Mouse (Mus musculus): Measurements from ENCODE around the gene Hnf1b. TPM values are rescaled to one million over a fixed set of nuclear protein-coding genes. Genes with fewer than 3 reads are reported as not detected.

The Hnf1b gene
- total RNA-seq, 4 experiments from 2014 or later = not detected

DNA sequence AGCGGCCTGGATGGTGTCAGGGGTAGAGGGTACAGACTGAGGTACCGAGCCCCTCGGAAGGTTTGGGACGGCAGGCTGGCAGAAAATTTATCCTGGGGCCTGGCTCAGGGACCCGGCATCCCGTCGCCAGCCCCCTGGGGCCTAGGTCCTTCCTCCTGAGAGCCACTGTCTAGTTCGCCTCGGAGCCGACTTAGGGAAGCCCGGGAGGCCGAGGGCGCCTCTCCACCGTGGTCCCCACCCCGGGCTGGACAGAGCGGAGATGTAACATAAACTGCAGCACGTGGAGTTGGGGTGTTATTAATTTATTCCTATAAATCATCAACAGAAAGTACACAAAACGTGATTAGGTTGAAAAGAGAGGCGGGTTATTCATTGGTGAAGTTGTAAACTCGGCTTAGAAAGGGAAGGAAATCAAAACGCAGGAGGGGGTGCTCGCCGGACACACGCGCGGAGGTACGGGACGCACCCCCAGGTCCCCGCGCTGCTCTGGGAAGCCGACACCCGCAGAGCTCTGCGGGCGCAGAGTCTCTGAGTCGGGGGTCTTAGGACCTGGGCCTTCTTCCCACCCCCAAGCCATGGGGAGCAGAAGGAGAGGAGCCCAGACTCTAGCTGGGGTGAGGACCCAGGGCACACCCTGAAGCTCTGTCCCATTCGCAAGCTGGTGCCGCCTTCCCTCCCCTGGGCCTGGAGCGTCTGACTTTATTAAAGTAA, 2.8 kb downstream of the Hnf1b start:
- DNase-seq (ENCODE audit: low spot score in 2 of 2) = no peak

DNA sequence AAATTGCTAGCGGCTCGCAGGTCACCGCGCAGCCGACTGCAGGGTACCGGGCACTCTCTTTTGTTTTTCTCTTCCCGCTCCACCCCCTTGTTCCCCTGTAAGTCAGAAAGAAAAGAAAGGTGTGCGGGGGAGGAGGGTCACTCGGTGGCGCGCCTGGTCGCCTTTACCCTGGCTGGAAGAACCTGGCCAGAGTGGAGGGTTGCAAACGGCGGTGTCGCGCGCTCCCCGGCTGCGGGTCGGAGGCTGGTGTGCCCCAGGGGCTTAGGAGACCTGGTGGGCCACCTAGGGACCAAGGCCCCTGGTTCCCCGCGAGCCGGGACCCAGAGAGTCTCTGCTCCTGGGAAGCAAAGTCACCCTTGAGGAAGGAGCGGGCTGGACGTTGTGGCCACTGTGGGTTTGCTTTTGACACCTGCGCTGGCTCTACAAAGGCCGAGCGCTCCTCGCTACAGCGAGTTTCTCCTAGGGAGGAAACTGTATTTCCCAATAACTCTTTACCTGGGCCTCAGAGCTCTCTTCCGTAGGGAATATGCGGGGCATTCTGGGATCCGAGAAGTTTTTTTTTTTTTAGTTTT, 3.4 kb downstream of the Hnf1b start:
- DNase-seq (ENCODE audit: low spot score in 2 of 2) = no peak

DNA sequence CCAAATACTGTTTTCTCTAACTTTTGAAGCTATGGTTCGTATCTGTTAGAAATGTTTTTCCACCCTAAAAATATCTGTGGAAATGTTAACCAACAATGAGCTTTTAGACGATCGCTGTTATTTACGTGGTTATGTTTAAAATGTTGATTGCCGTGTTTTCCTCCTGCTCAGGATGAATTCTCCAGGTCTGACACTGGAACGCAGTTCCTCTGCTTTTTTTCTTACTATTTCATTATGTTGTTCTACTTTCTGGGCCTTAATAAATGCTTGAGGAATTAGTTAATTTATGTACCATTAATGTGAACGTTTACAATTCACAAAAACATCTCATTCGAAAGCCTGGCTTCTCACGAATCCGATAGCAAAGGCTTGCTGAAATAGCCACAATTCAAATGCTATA, 4.2 kb downstream of the Hnf1b start:
- DNase-seq (ENCODE audit: low spot score in 2 of 2) = no peak

DNA sequence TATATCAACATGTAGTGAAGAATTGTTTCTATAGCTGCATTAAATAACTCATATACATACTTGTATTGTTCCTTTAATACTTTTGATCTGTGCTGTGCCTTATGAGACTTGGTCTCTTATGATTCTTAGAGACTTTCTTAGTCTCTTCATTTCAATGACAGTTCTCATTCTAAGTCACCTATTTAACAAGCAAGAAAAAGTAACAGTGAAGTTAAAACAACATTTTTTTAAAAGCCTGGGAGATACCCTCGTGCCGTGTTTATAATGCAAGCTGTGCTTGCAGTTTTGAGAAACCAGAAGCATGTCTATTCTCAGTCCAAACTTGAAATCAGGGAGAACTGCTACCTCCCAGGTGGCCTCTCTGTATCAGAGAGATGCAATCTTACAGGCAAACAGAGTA, 4.8 kb downstream of the Hnf1b start:
- DNase-seq (ENCODE audit: low spot score in 2 of 2) = no peak

DNA sequence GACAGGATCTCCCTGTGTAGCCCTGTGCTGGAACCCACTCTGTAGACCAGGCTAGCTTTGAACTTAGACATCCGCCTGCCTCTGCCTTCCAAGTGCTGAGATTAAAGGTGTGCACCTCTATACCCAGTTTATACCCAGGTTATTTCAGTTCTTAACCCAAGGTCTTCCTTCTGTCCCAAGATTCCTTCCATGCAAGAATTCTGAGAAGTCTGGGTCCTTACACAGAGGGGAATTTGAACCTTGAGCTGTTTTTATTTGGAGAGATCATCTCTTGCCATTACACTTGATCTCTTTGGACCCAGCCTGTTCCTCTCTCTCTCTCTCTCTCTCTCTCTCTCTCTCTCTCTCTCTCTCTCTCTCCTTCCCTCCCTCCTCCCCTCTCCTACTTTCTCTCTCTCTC, 7.4 kb downstream of the Hnf1b start:
- no peak for DNase-seq (ENCODE audit: low spot score in 2 of 2)

DNA sequence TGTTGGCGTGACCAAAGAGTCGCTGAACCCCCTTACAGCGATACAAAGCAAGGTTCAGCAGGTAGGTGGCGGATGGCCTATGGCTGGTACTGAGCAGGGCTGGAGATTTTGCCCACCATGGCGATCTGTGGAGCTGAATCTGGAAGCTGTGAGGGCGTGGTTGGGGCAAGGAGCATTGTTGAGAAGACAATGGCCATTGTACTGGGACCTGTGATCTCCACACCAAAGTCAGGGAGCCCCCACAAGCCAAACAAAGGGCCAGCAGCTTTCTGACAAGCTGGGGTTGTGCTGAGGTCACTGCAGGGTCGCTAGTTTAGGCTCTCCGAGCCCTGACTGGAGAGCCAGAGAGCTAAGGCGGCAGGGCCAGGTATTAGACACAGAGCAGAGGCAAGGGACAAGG, 15.4 kb downstream of the Hnf1b start:
- DNase-seq (ENCODE audit: low spot score in 2 of 2) = no peak

DNA sequence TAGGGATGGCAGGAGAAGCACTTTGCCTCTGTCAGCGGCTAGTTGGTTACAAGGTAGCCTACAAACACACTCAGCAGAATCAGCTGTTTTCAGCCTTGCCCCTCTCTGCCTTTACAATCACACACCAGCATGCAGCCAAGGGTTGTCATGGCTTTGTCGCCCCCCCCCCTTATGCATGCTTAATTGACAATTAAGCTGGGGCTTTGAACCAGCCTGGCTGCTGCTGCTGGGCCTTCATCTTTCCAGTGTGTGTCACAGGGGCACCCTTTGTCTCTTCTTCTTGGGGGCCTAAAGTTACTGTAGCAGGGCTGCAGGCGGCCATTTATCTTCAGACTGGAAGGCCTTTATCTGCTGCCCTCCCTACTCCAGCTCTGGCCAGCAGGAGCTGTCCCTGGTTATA, 17.7 kb downstream of the Hnf1b start:
- DNase-seq (ENCODE audit: low spot score in 2 of 2) = no peak

DNA sequence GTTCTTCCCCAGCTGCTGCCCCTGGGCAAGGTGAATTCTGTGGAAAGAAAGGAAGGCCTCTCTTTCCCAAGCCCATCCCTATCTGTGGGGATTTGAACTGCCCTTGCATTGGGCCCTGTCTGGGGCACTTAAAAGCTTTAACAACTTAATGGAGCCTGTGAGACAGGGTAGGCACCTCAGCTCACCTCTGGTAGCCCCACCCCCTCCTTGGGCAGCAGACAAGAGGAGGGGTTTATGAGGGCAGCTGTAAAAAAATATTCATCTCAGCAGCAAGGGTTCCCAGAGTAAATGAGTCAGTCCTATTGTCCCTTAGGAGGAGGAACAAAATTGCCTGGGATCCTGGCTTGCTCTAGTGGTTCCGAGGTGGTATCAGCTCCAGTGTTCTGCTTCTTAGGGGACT, 19.3 kb downstream of the Hnf1b start:
- DNase-seq (ENCODE audit: low spot score in 2 of 2) = no peak

DNA sequence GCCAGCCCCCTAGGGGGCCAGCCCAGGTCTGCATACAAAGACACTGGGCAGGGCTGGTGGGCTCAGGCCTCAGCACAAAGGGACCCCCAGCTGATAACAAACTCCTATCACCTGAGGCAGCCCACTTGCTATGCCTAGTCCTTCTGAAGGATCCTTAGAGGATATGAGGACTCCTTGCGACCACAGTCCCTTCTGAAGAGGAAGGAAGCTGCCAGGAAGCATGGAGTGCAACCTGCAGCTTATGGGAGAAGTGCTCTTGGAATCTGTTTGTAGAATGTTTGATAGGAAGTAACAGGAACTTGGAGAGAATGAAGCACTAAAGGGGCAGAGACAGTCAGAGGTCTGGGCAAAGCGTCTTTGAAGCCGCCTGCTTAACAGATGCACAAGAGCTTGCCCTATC, 19.8 kb downstream of the Hnf1b start:
- DNase-seq (ENCODE audit: low spot score in 2 of 2) = no peak

DNA sequence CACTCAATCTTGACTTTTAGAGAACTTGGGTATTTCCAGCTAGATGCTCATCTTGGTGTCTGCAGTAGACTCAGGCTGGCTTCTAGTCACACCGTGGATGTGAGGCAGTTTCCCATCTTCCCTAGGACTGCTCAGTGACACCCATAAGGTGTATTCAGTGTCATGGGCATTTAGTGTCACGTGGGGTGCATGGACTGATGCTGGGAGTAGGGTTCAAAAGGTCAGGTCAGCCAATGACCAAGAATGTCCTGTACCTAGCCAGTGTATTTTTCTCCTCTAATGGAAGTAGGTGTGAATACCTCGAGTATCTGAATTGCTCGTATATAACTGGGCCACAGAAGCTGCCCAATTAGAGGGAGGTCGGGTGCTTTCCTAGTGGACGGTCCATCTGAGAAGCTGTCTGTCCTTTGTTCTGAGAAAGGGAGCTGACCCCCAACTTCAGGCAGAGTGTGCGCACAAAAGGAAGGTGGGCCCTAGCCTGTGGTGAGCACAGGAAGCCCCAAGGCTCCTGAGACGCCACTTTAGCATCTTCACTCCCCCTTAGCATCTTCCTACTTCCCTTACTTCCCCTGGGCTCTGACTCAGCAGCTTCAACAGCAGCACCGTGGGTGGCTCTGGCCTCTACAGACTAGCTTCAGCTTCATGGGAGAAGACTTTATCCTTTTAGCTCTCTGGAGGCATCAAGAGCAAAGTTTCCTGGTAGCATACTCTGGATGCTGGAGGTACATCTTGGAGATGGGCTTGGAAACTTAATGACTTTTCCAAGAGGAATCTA, 22.1 kb downstream of the Hnf1b start:
- no peak for DNase-seq (ENCODE audit: low spot score in 2 of 2)

DNA sequence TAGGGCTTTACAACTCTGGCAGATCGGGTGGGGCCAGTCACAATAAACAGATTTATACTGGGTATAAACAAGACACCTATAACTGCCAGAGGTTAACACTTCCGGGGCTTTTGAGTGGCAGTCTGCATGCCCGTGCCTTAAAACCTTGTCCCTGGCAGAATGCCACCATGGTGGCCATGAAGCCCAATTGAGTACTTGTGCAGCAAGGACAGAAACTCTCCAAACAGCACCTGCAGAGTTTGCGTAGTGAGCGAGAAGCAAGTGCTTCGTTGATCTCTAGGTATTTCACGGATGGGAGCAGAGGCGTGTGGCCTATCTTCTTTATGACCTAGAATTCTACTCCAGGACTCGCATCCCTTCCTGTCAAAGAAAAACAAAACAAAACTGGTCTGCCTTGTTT, 23.6 kb downstream of the Hnf1b start:
- no peak for DNase-seq (ENCODE audit: low spot score in 2 of 2)

DNA sequence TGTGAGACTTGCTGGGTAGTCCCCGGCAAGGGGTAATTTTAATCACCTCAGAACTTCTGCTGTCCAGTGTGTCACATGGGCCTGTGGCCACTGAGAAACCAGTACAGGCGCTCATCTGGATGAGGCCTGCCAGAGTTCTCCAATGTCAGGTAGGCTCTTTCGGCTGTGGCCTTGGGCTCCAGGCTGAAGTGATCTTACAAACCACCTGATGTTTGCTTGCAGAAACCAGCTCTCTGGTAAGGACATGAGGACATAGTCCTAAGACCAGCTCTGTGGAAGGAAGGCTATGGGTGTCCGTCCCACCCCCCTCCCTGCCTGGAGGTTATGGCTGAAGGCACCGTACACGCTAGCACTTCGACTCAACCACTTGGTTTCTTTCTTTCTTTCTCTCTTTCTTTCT, 26.8 kb downstream of the Hnf1b start:
- no peak for DNase-seq (ENCODE audit: low spot score in 2 of 2)

DNA sequence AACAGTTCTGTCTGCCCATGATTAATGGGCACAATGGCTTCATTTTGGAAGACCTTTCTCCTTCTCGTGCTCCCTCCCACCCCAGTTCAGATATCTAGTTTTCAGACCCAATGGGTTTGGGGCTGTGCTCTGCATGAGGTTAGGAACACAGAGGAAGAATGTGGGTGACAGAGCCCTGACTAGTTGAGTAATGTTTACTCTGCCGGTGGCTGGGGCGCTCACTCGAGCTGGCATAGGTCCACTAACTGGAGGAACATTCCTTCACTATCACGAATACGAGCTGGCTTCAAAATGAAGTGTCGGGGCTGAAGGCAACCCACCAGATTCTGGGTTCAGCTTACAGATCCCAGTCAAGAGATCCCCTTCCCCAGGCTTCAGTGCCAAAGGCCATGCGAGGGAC, 27.9 kb downstream of the Hnf1b start:
- no peak for DNase-seq (ENCODE audit: low spot score in 2 of 2)

DNA sequence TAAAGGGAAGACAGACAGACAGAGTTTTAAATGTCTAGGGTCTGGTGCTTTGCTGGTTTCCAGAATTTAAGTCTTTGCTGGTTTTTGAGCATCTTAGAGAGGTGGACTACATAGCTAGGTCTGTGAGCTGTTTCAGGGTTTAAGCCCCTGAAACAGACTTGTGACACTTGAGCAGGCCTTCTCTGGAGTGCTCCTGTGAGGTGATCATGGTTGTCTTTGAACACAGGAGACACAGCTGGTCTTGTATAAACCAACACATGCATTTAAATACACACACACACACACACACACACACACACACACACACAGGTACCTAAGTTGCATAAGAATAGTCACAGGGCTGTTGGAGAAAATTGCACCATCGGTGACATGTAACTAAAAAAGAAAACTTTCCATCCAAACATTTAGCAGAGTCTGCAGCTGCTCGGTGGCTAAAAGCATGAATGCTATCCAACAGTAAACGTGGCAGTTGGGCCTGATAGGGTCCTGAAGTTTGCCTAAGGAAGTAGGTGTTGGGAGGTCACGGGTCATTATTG, 28.6 kb downstream of the Hnf1b start:
- DNase-seq (ENCODE audit: low spot score in 2 of 2) = no peak

DNA sequence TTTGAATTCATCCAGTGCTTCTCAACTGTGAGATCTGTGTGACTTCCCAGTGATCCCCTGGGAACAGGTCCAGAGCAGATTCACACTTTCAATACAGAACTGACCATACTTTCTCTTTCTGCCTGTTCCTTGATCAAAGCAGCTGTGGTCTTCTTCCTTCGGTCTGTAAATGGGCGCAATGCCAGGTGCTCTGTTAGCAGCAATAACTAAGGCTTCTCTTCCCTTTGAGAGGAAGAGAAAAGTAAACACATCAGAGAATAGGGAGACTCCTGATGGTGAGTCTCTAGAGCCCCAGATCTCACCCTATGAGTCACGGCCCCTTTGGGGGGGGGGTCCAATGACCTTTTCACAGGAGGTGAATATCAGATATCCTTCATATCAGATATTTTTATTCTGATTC, 29.3 kb downstream of the Hnf1b start:
- no peak for DNase-seq (ENCODE audit: low spot score in 2 of 2)

DNA sequence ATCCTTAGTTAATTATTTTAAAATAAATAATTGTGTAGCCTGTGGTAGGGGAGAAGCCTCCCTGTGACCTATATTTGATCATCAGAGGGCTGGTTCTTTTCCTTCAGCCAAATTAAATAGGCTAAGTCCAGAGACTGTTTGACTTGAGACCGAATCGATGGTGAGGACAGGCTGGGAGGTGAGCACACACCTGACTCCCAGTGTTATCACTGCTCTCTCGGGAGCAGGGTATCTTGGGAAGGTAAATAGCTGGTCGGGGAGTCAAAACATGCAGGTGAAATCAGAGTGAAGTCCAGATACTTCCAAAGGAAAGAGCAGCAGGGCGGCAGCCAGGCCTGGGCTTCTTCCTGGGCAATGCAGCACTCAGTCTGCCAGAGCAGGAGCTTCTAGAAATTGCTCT, 31.6 kb downstream of the Hnf1b start:
- DNase-seq (ENCODE audit: low spot score in 2 of 2) = no peak

DNA sequence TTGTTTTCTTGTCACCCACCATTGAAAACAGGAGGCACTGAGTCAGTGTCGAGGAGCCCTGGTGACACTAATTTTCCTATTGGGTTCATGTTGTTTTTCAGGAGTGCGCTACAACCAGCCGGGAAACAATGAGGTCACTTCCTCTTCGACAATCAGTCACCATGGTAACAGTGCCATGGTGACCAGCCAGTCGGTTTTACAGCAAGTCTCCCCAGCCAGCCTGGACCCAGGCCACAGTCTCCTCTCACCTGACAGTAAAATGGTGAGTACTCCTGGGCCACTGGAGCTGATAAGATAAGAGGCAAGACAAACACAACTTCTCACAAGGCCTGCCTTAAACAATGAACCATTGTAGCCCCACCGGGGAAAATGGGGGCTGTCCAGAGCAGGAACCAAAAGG, 32.7 kb downstream of the Hnf1b start:
- no peak for DNase-seq (ENCODE audit: low spot score in 2 of 2)

DNA sequence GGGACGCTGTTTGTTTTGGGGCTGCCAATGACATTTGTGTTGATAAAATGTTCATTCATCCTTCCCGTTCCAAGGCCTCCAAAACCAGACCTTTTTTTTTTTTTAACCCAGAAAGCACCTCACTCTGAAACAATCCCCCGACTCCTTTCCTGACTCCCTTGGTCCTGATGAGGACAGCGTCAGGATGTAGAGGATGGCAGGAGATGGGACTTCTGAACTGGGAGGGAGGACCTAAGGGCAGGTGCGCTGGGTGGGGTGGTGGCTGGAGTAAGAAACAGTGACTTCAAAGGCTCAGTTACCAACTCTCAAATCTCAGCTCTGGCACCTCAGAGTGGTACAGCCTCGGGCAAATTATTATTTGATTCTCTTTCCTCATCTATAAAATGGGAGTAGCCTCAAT, 33.2 kb downstream of the Hnf1b start:
- DNase-seq (ENCODE audit: low spot score in 2 of 2) = no peak

DNA sequence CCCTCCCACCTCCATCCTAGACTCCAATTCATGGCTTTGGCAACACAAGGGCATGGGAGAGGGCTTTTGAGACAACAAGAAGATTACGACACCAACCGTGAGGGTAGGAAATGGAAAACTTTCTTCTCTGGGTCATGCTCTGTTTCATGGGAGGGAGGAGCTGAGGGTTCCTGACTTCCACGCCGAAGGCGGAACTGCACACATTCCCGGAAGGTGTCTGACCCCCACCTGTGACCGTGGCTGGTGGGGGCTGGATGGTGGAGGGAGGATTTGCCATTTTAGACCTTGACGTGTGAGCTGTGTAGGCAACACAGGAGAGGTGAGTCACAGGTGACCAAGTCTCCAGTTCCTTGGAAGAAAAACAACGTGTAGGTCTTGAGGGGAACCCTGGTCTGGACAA, 33.9 kb downstream of the Hnf1b start:
- no peak for DNase-seq (ENCODE audit: low spot score in 2 of 2)

DNA sequence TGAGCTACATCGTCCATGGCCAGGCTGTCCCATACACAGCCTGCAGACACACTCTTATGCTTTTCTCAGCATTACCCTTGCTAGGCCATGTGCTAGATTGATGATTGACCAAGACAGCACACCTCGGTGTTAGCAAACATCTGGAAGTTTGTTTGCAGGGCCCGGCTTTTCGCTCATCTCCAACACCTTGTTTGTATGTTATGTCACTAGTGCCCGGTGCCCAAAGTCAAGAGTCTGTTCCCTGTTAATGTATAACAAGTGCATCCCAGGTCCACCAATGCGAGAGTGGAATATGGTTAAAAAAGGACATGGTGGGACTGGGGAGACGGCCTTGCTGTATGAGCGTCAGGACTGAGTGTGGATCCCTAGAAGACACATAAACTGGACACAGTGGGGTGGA, 35.3 kb downstream of the Hnf1b start:
- no peak for DNase-seq (ENCODE audit: low spot score in 2 of 2)

DNA sequence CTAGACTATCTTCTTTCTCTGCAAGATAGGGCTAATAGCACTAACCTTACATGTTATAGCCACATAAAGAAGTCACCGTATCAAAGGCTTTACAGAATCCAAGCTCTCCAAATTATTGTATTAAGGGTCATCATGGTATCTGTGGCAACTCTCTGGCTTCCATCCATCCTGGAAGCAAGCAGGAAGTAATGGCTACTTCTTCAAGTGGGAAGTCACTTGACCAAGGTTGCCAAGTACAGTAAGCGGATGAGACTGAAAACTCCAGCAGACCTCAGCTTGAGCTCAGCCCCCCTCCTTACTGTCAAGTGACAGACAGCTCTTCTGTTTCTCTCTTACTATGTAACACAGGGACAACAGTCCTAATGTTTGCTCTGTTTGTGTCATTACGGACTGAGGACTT, 36.9 kb downstream of the Hnf1b start:
- no peak for DNase-seq (ENCODE audit: low spot score in 2 of 2)

DNA sequence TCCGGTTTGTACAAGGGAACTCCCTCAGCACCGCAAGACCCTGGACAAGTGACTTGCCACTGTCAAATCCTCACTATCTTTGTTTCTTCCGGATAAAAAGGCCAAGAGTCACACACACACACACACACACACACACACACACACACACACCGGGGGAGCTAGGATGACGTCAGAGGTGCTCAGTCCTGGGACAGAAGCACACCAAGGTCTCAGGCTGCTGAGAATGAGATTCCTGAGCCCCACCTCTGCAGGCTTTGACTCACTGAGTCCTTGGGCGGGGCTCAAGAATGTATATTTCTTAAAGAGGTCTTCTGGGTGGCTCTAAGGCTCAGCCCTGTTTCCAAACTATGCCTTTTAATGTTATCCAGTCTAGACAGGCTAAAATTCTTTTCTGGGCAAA, 41.5 kb downstream of the Hnf1b start:
- DNase-seq (ENCODE audit: low spot score in 2 of 2) = no peak

DNA sequence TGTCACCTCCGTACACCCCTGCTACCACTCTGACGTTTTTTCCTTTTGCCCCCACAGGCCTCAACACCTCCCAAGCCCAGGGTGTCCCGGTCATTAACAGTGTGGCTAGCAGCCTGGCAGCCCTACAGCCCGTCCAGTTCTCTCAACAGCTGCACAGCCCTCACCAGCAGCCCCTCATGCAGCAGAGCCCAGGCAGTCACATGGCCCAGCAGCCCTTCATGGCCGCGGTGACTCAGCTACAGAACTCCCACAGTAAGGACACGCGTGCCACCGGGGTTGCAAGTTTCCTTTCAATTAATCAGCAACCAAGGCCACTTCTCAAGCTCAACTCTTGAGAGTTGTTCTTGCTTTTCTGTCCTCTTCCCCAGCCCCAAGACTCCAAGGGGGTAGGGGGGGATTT, 43.5 kb downstream of the Hnf1b start:
- no peak for DNase-seq (ENCODE audit: low spot score in 2 of 2)
